Mouse (Mus musculus) midbrain, embryonic 13.5 days (tissue): ENCODE measurements at regions not wholly inside any gene's neighbourhood (a gene's known extent, or its start where the extent isn't known, plus 50 kb on each side); places are given as distances from the start of the nearest gene placed in this dataset.
A peak's percentile ranks its signal among the peaks of the same experiment; 100 is the strongest.

ENCODE experiments used
- ATAC-seq: fragments of 200-750 bp; cut with Nextera tagmentation; 2 replicates; pipeline ENCODE4 v1.8.0; 2017; ENCODE audit warnings: mild to moderate bottlenecking, moderate TSS enrichment, moderate library complexity
- H3K27ac ChIP-seq: fragments of 300-500 bp; sonication (generic); 2 replicates; pipeline ENCODE4 v1.5.1; 2015; ENCODE audit warnings: inconsistent platforms, mild to moderate bottlenecking, moderate library complexity
- H3K27me3 ChIP-seq: fragments of 300-500 bp; sonication (generic); 2 replicates; pipeline ENCODE4 v1.6.1; 2015; ENCODE audit warnings: mild to moderate bottlenecking, inconsistent platforms
- H3K36me3 ChIP-seq: fragments of 300-500 bp; sonication (generic); 2 replicates; pipeline ENCODE4 v1.6.1; 2015; ENCODE audit warnings: mild to moderate bottlenecking, inconsistent platforms
- H3K4me1 ChIP-seq: fragments of 300-500 bp; sonication (generic); replicated peaks from 2 replicates; pipeline ENCODE4 v1.6.1; 2015; ENCODE audit warnings: inconsistent platforms
- H3K4me2 ChIP-seq: fragments of 300-500 bp; sonication (generic); replicated peaks from 2 replicates; pipeline ENCODE4 v1.6.1; 2015; ENCODE audit warnings: moderate library complexity, mild to moderate bottlenecking, inconsistent platforms
- H3K4me3 ChIP-seq: fragments of 300-500 bp; sonication (generic); replicated peaks from 2 replicates; pipeline ENCODE4 v1.5.1; 2015; ENCODE audit warnings: mild to moderate bottlenecking, inconsistent platforms
- H3K9ac ChIP-seq: fragments of 300-500 bp; sonication (generic); replicated peaks from 2 replicates; pipeline ENCODE4 v1.6.1; 2015; ENCODE audit warnings: mild to moderate bottlenecking, inconsistent platforms
- H3K9me3 ChIP-seq: fragments of 300-500 bp; sonication (generic); 2 replicates; pipeline ENCODE4 v1.6.1; 2016; ENCODE audit warnings: mild to moderate bottlenecking, inconsistent platforms
- WGBS: fragments of 180-500 bp; shearing (Covaris S2); methylation state at CpG from one replicate; pipeline ENCODE4 v1.1.7; 2015; 5-methylcytosine and 5-hydroxymethylcytosine counted together

GRCm38 (mm10) chr12:78097692-78098091, 96.3 kb upstream of the Gm6657 start:
- Histone ChIP-seq H3K9me3 (no peaks in the 10 kb centered on the region), H3K4me1 (peaks cover 14% of the 10 kb centered on the region), H3K4me3 (no peak overlapping the region), H3K9ac (no peak overlapping the region), H3K27me3 (no peaks in the 10 kb centered on the region), H3K36me3 (no peaks in the 10 kb centered on the region), H3K27ac (no peak overlapping the region), H3K4me2 (no peak overlapping the region)
- no peak for ATAC-seq
- 69% methylated on average over 2 of the region's 2 CpGs for WGBS

- 70% methylated on average over 9 of the region's 9 CpGs for WGBS
- H3K4me1 ChIP-seq, result peaks cover 14% of the 10 kb centered on the region
- no peak for ATAC-seq
- H3K9ac ChIP-seq, result no peak overlapping the region
- H3K4me3 ChIP-seq, result no peak overlapping the region
- H3K9me3 ChIP-seq, result no peaks in the 10 kb centered on the region
- H3K27me3 ChIP-seq, result no peaks in the 10 kb centered on the region
- no peaks in the 10 kb centered on the region for H3K36me3 ChIP-seq
- H3K4me2 ChIP-seq, result no peak overlapping the region
- peak overlapping the region; percentile 25; the same call in 1 of the 2 replicates for H3K27ac ChIP-seq
These were observed 95.3 kb upstream of the Gm6657 start for GRCm38 (mm10) chr12:78098765-78099194.

DNA sequence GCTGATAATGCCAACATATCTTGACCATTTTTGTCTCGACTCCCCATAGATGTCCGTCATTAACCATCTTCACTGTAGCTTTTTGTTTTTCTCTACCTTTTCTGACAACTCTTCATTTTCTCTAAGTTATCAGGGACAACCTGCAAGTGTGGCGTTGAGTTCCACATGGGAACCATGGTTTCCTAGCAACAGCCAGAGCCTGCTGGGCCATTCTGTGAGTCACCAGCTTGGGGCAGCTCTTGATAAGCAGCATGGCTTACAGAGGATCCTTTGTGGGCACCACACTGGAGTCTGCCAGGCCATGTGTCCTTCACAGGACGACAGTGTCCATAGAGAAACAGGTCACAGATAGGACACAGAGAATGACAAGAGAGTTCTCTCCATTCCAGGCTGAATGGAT, 94.3 kb upstream of the Gm6657 start:
- Histone ChIP-seq H3K4me2 (no peak overlapping the region), H3K4me1 (peaks cover 14% of the 10 kb centered on the region), H3K4me3 (no peak overlapping the region), H3K9ac (no peak overlapping the region), H3K9me3 (no peaks in the 10 kb centered on the region), H3K27me3 (no peaks in the 10 kb centered on the region), H3K36me3 (no peaks in the 10 kb centered on the region), H3K27ac (no peak overlapping the region)
- 60% methylated on average over 4 of the region's 4 CpGs for WGBS
- ATAC-seq, result no peak

DNA sequence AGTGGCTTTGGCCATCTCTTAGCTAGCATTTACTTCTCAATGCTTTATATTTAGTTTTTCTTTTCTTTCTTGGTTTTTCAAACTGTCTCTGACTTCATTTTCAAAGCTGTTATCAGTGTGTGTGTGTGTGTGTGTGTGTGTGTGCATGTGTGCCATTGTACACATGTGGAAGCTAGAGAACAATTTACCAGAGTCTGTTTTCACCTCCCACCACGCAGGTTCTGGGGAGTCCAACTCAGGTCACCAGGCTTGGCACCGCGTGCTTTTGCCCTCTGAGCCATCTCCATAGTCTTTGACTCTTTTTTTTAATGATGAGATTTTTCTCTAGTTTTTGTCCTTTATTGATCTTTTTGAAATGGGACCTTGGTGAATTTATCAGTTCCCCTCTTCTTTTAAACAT, 93.3 kb upstream of the Gm6657 start:
- WGBS, result 96% methylated on average over 3 of the region's 3 CpGs

GRCm38 (mm10) chr12:78109931-78110330, 84.1 kb upstream of the Gm6657 start:
- no peaks in the 10 kb centered on the region for H3K27me3 ChIP-seq
- H3K9me3 ChIP-seq, result no peaks in the 10 kb centered on the region
- H3K4me2 ChIP-seq, result no peak overlapping the region
- H3K27ac ChIP-seq, result no peak overlapping the region
- no peak overlapping the region for H3K4me3 ChIP-seq
- ATAC-seq, result no peak
- H3K4me1 ChIP-seq, result no peaks in the 10 kb centered on the region
- 94% methylated on average over 1 of the region's 1 CpGs for WGBS
- no peaks in the 10 kb centered on the region for H3K36me3 ChIP-seq
- no peak overlapping the region for H3K9ac ChIP-seq

More for the DNA sequence above, 93.3 kb upstream of the Gm6657 start:
- Histone ChIP-seq H3K27ac (no peak overlapping the region), H3K4me2 (no peak overlapping the region), H3K4me3 (no peak overlapping the region), H3K9ac (no peak overlapping the region), H3K36me3 (no peaks in the 10 kb centered on the region), H3K4me1 (peaks cover 14% of the 10 kb centered on the region), H3K9me3 (no peaks in the 10 kb centered on the region), H3K27me3 (no peaks in the 10 kb centered on the region)
- no peak for ATAC-seq

DNA sequence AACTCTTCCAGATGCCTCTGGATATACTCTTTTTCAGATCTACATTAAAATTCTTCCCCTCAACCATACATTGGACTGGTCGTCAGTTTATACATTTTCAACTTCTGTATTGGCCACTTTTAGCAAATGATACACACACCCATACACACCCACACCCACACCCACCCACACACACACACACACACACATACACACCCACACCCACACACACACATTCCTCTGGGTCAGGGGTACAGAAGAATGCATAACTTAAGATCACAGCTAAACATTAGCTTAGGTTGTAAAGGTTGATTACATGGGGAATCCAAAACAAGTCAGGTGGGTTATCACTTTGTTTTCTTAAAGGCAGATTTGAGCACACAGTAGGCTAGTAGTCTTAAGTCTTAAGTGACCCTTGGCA, 75.9 kb upstream of the Gm6657 start:
- Histone ChIP-seq H3K27ac (no peak overlapping the region), H3K4me1 (peaks cover 7% of the 10 kb centered on the region), H3K4me3 (no peak overlapping the region), H3K27me3 (no peaks in the 10 kb centered on the region), H3K9me3 (no peaks in the 10 kb centered on the region), H3K4me2 (no peak overlapping the region), H3K9ac (no peak overlapping the region), H3K36me3 (no peaks in the 10 kb centered on the region)
- no peak for ATAC-seq
- WGBS, result 76% methylated on average over 1 of the region's 1 CpGs

DNA sequence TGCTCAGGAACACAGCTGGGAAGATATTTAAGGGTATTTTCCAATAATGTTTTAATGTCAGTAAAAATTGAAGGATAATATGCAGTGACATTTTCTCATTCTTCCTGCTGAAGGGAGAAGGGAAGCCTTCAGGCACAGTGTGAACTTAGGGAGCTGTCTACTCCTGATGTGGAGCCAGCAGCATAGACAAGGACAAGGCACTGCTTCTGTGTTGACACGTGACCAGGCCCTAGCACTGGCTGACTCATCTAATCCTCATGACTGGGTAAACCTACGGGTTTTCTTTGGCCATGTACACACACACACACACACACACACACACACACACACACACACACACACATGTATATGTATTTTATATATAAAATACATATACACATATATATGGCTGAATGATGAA, 74.8 kb upstream of the Gm6657 start:
- no peaks in the 10 kb centered on the region for H3K27me3 ChIP-seq
- H3K4me3 ChIP-seq, result no peak overlapping the region
- H3K9ac ChIP-seq, result no peak overlapping the region
- H3K4me2 ChIP-seq, result no peak overlapping the region
- no peaks in the 10 kb centered on the region for H3K36me3 ChIP-seq
- ATAC-seq, result no peak
- 81% methylated on average over 2 of the region's 2 CpGs for WGBS
- peaks cover 7% of the 10 kb centered on the region for H3K4me1 ChIP-seq
- no peaks in the 10 kb centered on the region for H3K9me3 ChIP-seq
- no peak overlapping the region for H3K27ac ChIP-seq

DNA sequence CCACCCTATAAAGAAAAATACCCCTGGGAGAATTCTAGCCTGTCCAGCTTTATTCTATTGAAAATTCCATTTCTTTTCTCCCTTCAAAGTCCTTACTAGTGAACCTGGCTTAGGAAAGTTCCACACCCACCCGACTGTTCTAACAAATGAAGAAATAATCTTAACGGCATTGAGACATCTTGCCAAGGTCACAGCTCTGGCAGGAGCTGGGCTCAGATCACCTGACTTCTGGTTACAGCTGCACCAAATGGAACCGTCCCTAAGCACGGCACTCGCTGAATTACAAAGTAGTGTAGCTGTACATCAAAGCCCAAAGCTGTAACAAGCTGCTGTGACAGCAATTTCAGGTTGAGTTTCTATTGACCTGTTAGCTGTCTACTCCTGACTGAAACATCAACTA, 74.2 kb upstream of the Gm6657 start:
- H3K4me2 ChIP-seq, result no peak overlapping the region
- no peak overlapping the region for H3K4me3 ChIP-seq
- H3K36me3 ChIP-seq, result no peaks in the 10 kb centered on the region
- H3K27me3 ChIP-seq, result no peaks in the 10 kb centered on the region
- H3K9me3 ChIP-seq, result no peaks in the 10 kb centered on the region
- peaks cover 7% of the 10 kb centered on the region for H3K4me1 ChIP-seq
- H3K9ac ChIP-seq, result no peak overlapping the region
- WGBS, result 68% methylated on average over 5 of the region's 5 CpGs
- no peak overlapping the region for H3K27ac ChIP-seq
- no peak for ATAC-seq

DNA sequence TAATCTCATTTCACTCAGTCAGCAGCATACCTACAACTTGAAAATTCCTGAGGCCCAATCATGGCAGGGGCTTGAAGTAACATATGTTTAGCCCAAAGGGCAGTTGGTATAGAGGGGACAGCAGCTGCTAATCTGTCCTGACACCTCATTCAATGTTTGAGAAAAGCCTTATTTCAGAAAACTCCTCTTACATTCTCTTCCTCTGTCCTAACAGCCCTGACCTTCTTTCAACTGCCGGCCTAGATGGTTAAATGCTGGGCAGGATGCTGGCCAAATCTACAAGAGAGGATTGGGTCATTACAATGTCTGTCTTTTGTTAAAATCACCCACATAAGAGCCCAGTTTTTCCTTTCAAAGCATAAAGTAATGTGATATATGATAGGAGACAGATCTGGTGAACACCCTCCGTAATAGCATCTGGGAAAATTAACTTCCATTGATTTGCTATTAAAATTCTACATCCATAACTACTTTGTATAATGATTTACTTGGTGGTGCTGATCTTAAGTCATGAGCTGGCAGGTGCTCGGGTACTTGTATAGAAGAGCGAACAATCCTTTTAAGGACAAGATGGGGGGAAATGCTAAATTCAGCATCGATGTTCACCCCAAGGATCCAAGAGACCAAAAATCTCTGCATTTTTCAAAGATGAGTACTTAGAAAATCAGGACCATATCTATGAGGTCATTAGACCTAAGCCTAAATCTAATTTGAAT, 64.8 kb upstream of the Gm6657 start:
- Histone ChIP-seq H3K9me3 (no peaks in the 10 kb centered on the region), H3K27ac (no peak overlapping the region), H3K4me1 (peaks cover 7% of the 10 kb centered on the region), H3K27me3 (no peaks in the 10 kb centered on the region), H3K4me3 (no peak overlapping the region), H3K4me2 (no peak overlapping the region), H3K9ac (no peak overlapping the region), H3K36me3 (no peaks in the 10 kb centered on the region)
- WGBS, result 77% methylated on average over 5 of the region's 5 CpGs
- ATAC-seq, result no peak

GRCm38 (mm10) chr12:78132016-78132797, 61.8 kb upstream of the Gm6657 start:
- no peaks in the 10 kb centered on the region for H3K27me3 ChIP-seq
- ATAC-seq, result no peak
- H3K9ac ChIP-seq, result no peak overlapping the region
- H3K27ac ChIP-seq, result no peak overlapping the region
- no peak overlapping the region for H3K4me2 ChIP-seq
- H3K4me1 ChIP-seq, result peaks cover 7% of the 10 kb centered on the region
- WGBS, result 71% methylated on average over 8 of the region's 8 CpGs
- no peaks in the 10 kb centered on the region for H3K36me3 ChIP-seq
- H3K9me3 ChIP-seq, result no peaks in the 10 kb centered on the region
- no peak overlapping the region for H3K4me3 ChIP-seq

GRCm38 (mm10) chr12:78133341-78133740, 60.7 kb upstream of the Gm6657 start:
- H3K27ac ChIP-seq, result no peak overlapping the region

DNA sequence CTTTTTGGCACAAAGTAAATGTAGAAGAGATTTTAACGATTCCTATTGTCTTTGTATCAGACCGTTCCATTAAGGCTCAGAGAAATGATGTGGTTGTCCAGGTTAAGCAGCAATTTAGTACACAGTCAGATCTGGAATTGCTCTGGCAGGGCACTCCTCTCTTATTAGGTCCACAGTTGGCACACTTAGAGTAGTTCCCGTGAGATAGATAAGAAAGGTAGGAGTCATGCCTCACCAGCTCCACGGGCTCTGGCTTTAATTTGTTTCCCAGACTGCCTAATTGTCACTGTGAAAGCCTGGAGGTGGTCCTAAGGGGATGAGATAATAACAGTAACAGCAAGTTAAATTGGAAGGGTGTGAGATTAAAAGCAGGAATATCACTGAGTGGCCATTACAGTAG, 60.1 kb upstream of the Gm6657 start:
- Histone ChIP-seq H3K9ac (no peak overlapping the region), H3K9me3 (no peaks in the 10 kb centered on the region), H3K27me3 (no peaks in the 10 kb centered on the region), H3K4me3 (no peak overlapping the region), H3K4me1 (peaks cover 7% of the 10 kb centered on the region), H3K36me3 (no peaks in the 10 kb centered on the region), H3K27ac (no peak overlapping the region), H3K4me2 (no peak overlapping the region)
- ATAC-seq, result no peak
- 65% methylated on average over 4 of the region's 4 CpGs for WGBS

More at GRCm38 (mm10) chr12:78133341-78133740, 60.7 kb upstream of the Gm6657 start:
- no peak overlapping the region for H3K4me3 ChIP-seq
- H3K36me3 ChIP-seq, result no peaks in the 10 kb centered on the region
- H3K4me1 ChIP-seq, result peaks cover 7% of the 10 kb centered on the region
- no peak overlapping the region for H3K4me2 ChIP-seq
- no peak overlapping the region for H3K9ac ChIP-seq
- 75% methylated on average over 9 of the region's 9 CpGs for WGBS
- no peaks in the 10 kb centered on the region for H3K9me3 ChIP-seq
- no peaks in the 10 kb centered on the region for H3K27me3 ChIP-seq
- ATAC-seq, result no peak
